Mouse (Mus musculus) left cerebral cortex, adult 9 months (tissue): ENCODE data around the gene Cnfn.
"Not testable (repeated sequence)": the region's sequence is repeated elsewhere in the genome, so short reads cannot be mapped to it uniquely, and the experiment has no call there.

Experiments
- DNase-seq, 2 experiments: peaks; one replicate each; pipeline ENCODE4 v3.0.0; 2022; ENCODE audit warnings: low spot score in 2 of 2

Gene Cnfn

DNA sequence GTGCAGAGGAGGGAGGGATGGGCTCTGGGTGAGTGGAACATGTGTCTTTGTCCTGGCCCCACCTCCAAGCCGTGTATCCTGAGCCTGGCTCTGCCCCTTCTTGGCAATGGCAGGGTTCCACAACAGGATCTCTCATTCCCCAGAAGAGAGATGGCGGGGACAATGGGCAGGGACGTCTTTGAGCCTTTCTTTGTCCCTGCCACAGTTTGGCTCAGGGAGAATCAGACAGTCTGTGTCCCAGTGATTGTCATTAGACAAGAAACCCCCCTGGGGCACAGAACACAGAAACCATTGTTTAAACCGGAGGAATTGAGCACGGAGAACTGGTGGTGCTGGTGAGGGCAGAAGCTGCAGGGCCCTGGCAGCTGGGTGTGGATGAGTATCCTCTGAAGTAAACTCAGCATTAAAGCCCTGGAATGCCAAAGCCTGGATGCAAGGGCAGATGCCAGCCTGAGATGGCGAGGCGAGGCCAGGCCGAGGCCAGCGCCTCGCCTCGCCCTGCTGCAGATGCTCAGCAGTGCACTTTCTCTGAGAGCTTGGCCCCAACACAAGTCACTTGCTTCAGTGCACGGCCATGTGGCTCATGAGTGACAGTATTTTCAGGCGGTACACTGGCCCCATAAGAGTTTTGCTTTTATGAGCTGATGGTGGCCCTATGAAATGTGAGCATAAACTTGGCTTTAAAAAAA, 3.4 kb downstream of the Cnfn start:
- no peak for DNase-seq

DNA sequence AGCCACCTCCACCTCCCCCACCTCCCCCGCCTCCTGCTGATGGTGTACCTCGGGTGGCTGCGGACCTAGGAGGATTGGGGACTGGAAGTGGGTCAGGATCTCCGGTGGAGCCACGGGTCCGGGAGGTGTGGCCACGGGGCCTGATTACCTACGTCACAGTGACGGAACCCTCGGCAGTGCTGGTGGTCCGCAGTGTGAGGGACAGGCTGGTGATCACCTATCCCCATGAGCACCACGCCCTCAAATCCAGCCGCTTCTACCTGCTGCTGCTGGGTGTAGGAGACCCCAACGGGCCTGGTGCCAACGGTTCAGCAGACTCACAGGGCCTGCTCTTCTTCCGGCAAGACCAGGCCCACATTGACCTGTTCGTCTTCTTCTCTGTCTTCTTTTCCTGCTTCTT, 5.9 kb downstream of the Cnfn start:
- DNase-seq: no peak

DNA sequence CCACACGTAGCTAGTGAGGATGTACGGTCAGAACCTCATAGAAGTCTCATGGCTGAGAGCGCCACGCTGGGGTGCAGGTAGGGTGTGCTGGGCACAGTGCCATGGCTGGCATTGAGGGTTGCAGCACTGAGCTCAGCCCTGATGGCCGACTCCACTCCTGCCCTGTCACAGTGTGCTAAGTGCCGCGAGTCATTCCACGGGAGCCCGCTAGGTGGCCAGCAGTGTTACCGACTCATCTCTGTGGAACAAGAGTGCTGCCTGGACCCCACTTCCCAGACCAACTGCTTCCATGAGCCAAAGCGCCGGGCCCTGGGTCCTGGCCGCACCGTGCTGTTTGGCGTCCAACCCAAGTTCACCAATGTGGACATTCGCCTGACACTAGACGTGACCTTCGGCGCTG, 6.4 kb downstream of the Cnfn start:
- DNase-seq: no peak

DNA sequence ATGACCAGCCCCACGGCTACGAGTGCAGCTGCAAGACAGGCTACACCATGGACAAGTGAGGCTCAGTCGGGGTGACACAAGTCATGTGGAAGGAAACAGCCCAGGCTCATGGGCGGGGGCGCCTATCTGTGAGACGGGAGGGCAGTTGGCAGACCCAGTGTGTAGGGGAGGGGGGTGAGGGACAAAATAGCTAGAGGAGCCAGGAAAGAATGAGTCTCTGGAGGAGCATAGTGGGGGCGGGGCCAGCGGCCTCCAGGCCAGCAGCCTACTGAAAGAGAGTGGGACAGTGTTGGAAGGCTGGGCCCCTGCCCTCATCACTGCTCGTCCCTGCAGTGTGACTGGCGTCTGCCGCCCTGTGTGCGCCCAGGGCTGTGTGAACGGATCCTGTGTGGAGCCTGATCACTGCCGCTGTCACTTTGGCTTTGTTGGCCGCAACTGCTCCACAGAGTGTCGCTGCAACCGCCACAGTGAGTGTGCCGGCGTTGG, 10.8 kb downstream of the Cnfn start:
- DNase-seq: no peak

DNA sequence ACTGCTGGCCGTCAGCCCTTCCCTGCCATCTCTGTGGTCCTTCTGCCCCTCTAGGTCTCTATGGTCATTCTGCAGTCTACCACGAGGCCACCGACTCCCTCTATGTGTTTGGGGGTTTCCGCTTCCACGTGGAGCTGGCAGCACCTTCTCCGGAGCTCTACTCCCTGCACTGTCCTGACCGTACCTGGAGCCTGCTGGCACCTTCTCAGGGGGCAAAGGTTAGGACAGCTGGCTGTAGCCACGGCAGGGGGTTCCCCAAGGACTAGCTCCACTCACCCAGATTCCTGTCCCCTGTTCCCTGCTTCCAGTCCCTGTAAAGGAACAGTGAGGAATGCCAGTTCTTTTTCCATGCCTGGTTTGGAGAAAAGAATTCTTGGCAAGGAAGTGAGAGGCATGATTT, 20.7 kb downstream of the Cnfn start:
- DNase-seq: no peak

DNA sequence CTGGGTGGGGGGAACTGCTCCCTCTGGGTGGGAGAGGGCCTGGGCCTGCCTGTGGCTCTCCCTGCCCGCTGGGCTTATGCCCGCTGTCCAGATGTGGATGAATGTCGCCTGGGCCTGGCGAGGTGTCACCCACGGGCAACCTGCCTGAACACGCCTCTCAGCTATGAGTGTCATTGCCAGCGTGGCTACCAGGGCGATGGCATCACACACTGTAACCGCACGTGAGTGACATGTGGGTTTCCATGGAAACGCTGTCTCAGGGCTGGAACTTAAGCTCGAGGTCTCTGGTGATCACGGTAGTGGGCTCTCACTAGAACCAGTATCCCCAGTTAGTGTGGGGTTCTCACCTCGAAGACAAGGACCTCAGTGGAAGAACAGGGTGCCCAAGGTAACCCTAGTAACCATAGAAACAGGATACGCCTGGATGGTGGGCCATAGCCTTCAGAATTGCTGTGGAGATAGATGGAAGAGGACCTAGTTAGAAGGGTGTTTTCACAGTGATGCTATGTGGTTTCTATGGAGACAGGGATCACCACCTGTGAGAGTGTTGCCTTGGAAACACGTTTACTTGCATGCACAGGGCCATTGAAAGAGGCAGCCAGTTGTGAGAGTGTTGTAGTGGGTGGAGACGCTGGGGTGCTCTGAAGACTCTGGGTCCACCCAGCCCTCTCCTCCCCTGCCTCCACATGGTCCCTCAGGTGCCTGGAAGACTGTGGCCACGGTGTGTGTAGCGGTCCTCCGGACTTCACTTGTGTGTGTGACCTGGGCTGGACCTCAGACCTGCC, 28.3 kb downstream of the Cnfn start:
- DNase-seq: peak; percentile 49 to 50

DNA sequence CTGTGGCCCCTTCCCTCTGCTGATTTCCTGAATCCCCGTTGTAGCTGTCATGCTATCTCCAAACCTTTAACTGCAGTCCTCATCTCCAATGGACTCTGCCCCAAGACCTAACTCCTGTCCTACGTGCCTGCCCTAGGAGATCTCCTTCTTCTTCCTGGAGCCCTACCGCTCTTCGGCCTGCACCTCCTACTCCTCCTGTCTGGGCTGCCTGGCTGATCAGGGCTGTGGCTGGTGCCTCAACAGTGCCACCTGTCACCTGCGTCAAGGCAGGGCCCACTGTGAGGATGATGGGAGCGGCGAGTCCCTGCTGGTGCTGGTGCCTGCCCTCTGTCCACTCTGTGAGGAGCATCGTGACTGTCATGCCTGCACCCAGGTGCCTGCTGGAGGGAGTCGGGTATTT, 30.2 kb downstream of the Cnfn start:
- DNase-seq: no peak

DNA sequence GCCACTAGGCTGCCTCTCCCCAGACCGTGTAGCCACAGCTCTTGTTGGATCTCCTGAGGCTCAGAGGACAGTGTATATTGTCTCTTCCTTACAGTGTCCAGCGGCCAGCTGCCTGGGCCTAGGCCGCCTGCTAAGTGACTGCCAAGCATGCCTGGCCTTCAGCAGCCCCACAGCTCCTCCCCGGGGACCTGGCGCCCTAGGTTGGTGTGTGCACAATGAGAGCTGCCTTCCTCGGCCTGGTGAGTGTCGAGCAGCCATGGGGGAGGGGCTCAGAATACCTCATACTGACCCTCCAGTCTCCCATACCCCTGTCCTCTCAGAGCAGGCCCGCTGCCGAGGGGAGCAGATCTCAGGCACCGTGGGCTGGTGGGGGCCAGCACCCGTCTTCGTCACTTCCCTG, 35.1 kb downstream of the Cnfn start:
- DNase-seq: no peak

DNA sequence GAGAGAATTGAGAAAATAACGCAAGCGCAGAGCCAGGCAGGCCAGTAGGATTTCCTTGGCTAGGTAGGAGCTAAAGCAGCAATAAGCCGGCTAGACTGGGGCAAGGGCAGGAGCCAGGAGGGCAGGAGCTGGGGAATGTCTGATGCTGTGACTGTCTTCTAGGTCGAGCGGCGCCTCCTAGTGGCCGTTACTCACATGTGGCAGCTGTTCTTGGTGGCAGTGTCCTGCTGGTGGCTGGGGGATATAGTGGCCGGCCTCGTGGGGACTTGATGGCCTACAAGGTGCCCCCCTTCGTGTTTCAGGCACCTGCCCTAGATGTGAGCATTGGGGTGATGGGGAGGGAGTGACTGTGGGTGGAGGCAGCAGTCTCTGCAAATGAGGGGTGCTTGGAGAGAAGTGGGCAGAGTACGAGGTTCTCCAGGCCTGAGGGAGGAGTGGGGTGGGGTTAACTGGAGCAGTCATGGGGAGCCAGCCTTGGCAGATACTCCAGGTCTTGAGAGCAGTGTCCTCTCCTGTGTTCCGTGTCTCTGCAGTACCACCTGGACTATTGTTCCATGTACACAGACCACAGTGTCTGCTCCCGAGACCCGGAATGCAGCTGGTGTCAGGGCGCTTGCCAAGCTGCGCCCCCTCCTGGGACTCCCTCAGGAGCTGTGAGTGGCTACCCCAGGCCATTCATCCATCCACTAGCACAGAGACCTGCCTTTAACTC, 35.8 kb downstream of the Cnfn start:
- peak in 1 of 2 experiments; percentile 71 for DNase-seq

DNA sequence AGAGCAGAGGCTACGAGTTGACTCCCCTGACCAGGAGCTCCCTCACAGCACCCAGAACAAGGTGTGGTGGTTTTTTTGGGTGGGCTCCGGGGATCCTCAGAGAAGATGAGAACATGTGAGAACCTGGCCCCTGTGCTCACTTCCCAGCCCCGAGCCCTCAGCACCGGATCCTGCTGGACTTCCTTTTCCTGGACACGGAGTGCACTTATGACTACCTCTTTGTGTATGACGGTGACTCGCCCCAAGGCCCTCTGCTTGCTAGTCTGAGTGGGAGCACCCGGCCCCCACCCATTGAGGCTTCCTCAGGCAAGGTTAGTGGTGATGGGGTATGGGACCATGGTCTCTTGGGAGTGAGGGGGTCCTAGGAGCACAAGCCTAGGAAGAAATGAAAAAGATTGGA, 43.3 kb downstream of the Cnfn start:
- DNase-seq: no peak

DNA sequence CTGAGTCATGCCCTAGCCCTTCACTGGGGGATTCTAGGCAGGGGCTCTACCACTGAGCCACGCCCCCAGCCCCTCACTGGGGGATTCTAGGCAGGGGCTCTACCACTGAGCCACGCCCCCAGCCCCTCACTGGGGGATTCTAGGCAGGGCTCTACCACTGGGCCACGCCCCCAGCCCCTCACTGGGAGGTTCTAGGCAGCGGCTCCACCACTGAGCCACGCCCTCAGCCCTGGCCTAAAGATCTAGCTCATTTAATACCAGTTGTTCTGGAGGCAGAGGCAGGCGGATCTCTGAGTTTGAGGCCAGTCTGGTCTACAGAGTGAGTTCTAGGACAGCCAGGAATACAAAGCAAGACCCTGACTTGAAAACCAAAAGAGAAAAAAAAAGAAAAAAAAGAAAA, 44.1 kb downstream of the Cnfn start:
- not testable (repeated sequence) for DNase-seq

DNA sequence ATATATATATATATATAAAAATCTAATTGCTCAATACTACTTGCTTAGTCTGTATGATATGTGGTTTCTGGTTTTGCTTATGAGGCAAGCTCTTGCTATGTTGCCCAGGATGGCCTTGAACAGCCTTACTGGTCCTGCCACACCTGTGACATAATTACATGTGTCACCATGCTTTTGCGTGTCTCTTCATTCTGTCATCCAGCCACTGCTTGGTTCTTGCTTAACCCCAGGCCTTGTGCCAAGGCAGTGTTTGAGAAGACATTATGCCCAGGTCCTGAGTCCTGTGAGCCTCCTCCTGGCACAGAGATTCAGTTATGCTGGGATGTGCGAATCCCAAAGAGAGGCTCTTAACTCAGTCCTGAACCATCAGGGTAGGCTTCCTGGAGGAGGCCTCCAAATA, 46.3 kb downstream of the Cnfn start:
- DNase-seq: no peak

DNA sequence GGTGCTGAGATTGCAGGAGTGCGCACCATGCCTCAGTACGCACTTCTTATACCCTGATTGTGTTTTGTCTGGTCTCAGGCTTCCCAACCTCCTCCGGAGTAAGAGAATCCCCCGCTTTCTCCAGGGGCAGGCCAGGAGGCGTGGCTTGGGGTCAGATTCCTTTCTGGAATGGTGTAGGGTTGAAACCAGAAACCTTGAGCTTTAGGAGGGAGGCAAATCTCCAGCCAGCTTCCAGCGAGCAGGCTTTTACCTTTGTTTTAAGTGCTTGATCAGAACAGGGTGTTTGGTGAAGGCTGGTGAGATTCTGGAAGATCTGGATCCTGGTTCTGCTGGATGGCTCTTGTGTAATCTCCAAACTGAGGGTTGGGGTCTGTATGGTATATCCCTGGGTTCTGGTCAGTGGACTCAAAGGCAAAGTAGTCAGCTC, 47.5 kb downstream of the Cnfn start:
- no peak for DNase-seq
